Comparison of ENCODE assay signal across 11 mouse cellular contexts in genomic region chr13:104822411-104822838, GRCm38 (mm10). TPM values are rescaled to one million over a fixed set of nuclear protein-coding genes. Genes with fewer than 3 reads are reported as not detected.
DNase-seq lines count a peak whose midpoint lies in the region; ATAC-seq and TF ChIP-seq lines count a peak whose summit lies in the region.
"Had no signal": no experiment of that assay in that cellular context is flagged by ENCODE, and none has a peak within 500 bp of the region (broad histone marks: within the 10 kb centered on the region; RNA-seq: fewer than 3 reads in every experiment).

No protein-coding gene starts in this region.

- peak overlapping the region; percentile 17; the same call in 1 of the 2 replicates for H3K27ac ChIP-seq in kidney, embryonic 14.5 days (ENCODE audit: low read depth, low read length)
- peak overlapping the region; percentile 8; the same call in 1 of the 2 replicates for H3K27ac ChIP-seq in bone marrow macrophage, adult 2 months (ENCODE audit: insufficient read depth, low read depth, low read length)
- peak overlapping the region; percentile 59; the same call in 1 of the 2 replicates for H3K27ac ChIP-seq in hindbrain, embryonic 10.5 days
- H3K27ac ChIP-seq in midbrain, embryonic 13.5 days, result no peak overlapping the region

- TF ChIP-seq CTCF in bone marrow macrophage, adult 2 months (IDR thresholded peaks at IDR 0.05; ENCODE audit: low read depth, low read length), result no peak

- peaks cover 17% of the 10 kb centered on the region for H3K4me1 ChIP-seq in kidney, embryonic 14.5 days (ENCODE audit: control insufficient read depth, insufficient read depth, low read length)
- H3K4me1 ChIP-seq in bone marrow macrophage, adult 2 months (ENCODE audit: control insufficient read depth, insufficient read depth, low read length), result peaks cover 17% of the 10 kb centered on the region
- peaks cover 24% of the 10 kb centered on the region for H3K4me1 ChIP-seq in hindbrain, embryonic 10.5 days (replicated peaks)
- peaks cover 18% of the 10 kb centered on the region for H3K4me1 ChIP-seq in midbrain, embryonic 13.5 days (replicated peaks)

- TF ChIP-seq POLR2A in bone marrow macrophage, adult 2 months (IDR thresholded peaks at IDR 0.05; ENCODE audit: borderline replicate concordance, low read depth, low read length), result no peak

- H3K27me3 ChIP-seq in kidney, embryonic 14.5 days (ENCODE audit: control insufficient read depth, insufficient read depth, low read length), result no peaks in the 10 kb centered on the region
- no peaks in the 10 kb centered on the region for H3K27me3 ChIP-seq in hindbrain, embryonic 10.5 days (ENCODE audit: insufficient read depth, poor library complexity, severe bottlenecking)
- no peaks in the 10 kb centered on the region for H3K27me3 ChIP-seq in midbrain, embryonic 13.5 days

- no peak overlapping the region for H3K9ac ChIP-seq in kidney, embryonic 14.5 days (ENCODE audit: low read depth, low read length)
- H3K9ac ChIP-seq in midbrain, embryonic 13.5 days (replicated peaks), result no peak overlapping the region

- intact Hi-C loops in gastrocnemius, postnatal 36 days (cut with DNase I), result no loop called here

- H3K36me3 ChIP-seq in kidney, embryonic 14.5 days (ENCODE audit: control insufficient read depth, insufficient read depth, low read length), result peaks cover 12% of the 10 kb centered on the region; the same call in 1 of the 2 replicates
- peaks cover 15% of the 10 kb centered on the region for H3K36me3 ChIP-seq in hindbrain, embryonic 10.5 days
- H3K36me3 ChIP-seq in midbrain, embryonic 13.5 days, result peaks cover 6% of the 10 kb centered on the region

- ATAC-seq in kidney, embryonic 14.5 days (ENCODE audit: low FRiP score, low TSS enrichment), result peak; percentile 75; the same call in 1 of the 2 replicates
- ATAC-seq in midbrain, embryonic 13.5 days, result peak; percentile 70

- peak overlapping the region; percentile 8; the same call in 1 of the 2 replicates for H3K4me2 ChIP-seq in kidney, embryonic 14.5 days (replicated peaks; ENCODE audit: low read depth, low read length)
- H3K4me2 ChIP-seq in midbrain, embryonic 13.5 days (replicated peaks), result no peak overlapping the region

- WGBS in kidney, embryonic 14.5 days, result 17% methylated on average over 8 of the region's 8 CpGs
- WGBS in hindbrain, embryonic 10.5 days, result 32% methylated on average over 8 of the region's 8 CpGs
- 33% methylated on average over 8 of the region's 8 CpGs for WGBS in midbrain, embryonic 13.5 days

- H3K9me3 ChIP-seq in kidney, embryonic 14.5 days (ENCODE audit: control insufficient read depth, low read length), result no peaks in the 10 kb centered on the region
- H3K9me3 ChIP-seq in hindbrain, embryonic 10.5 days, result peaks cover 4% of the 10 kb centered on the region; the same call in 1 of the 2 replicates
- H3K9me3 ChIP-seq in midbrain, embryonic 13.5 days, result no peaks in the 10 kb centered on the region

- no peak overlapping the region for H3K4me3 ChIP-seq in kidney, embryonic 14.5 days (ENCODE audit: low read length)
- no peak overlapping the region for H3K4me3 ChIP-seq in bone marrow macrophage, adult 2 months (ENCODE audit: insufficient read depth, low read length)
- H3K4me3 ChIP-seq in hindbrain, embryonic 10.5 days, result peak overlapping the region; percentile 24; the same call in 1 of the 2 replicates
- H3K4me3 ChIP-seq in midbrain, embryonic 13.5 days (replicated peaks), result no peak overlapping the region

- no peak for DNase-seq in kidney, adult 8-10 months
- peak; percentile 42 for DNase-seq in hindbrain, embryonic 10.5 days (ENCODE audit: low spot score)
- no peak for DNase-seq in urinary bladder, postnatal 36 days (ENCODE audit: low spot score in 2 of 2)
- no peak for DNase-seq in gastrocnemius, postnatal 36 days
- DNase-seq in layer of hippocampus, postnatal 25 days (ENCODE audit: extremely low spot score in 1 of 2, low spot score in 1 of 2), result no peak
- DNase-seq: lung, postnatal 14 days had no signal

RNA-seq across cellular contexts. Expression of gene Cwc27, which starts 5.5 kb away (rescaled TPM):
- 35.3 and 37.2 TPM in 2 replicates for polyA plus RNA-seq in kidney, embryonic 14.5 days (2014; fragmentation: Nextera tagmentation; extraction: Ambion mirVana)
- 15.6 and 15.9 TPM in 2 replicates for polyA plus RNA-seq in bone marrow macrophage, adult 2 months (2012; ENCODE audit: insufficient read depth, insufficient read length, missing spikeins)
- 27.9 and 29.1 TPM in 2 replicates for polyA plus RNA-seq in hindbrain, embryonic 10.5 days (2016; fragmentation: Nextera tagmentation; extraction: Ambion mirVana)
- polyA plus RNA-seq in midbrain, embryonic 13.5 days (2015; fragmentation: Nextera tagmentation; extraction: Ambion mirVana), result 26.4 and 37.2 TPM in 2 replicates
- total RNA-seq in gastrocnemius, postnatal 36 days (2021), result 10 to 100 TPM; 10.4 to 11.6 TPM
- total RNA-seq in layer of hippocampus, postnatal 25 days (2021), result 10 to 100 TPM; 16.9 to 19.8 TPM

RNA-seq across cellular contexts. Expression of gene Srek1ip1, which starts 30.1 kb away (rescaled TPM):
- polyA plus RNA-seq in kidney, embryonic 14.5 days (2014; fragmentation: Nextera tagmentation; extraction: Ambion mirVana), result 29.0 and 32.1 TPM in 2 replicates
- 30.0 and 33.6 TPM in 2 replicates for polyA plus RNA-seq in bone marrow macrophage, adult 2 months (2012; ENCODE audit: insufficient read depth, insufficient read length, missing spikeins)
- polyA plus RNA-seq in hindbrain, embryonic 10.5 days (2016; fragmentation: Nextera tagmentation; extraction: Ambion mirVana), result 14.2 and 21.5 TPM in 2 replicates
- 22.6 and 22.7 TPM in 2 replicates for polyA plus RNA-seq in midbrain, embryonic 13.5 days (2015; fragmentation: Nextera tagmentation; extraction: Ambion mirVana)
- total RNA-seq in gastrocnemius, postnatal 36 days (2021), result 10 to 100 TPM in 1 of 2 experiments, 1 to 10 TPM in 1; 9.7 to 10.5 TPM
- total RNA-seq in layer of hippocampus, postnatal 25 days (2021), result 10 to 100 TPM; 18.0 to 18.9 TPM

RNA-seq across cellular contexts. Expression of gene Shisal2b, which starts 41.3 kb away (rescaled TPM):
- polyA plus RNA-seq in kidney, embryonic 14.5 days (2014; fragmentation: Nextera tagmentation; extraction: Ambion mirVana), result 0.87 and 2.4 TPM in 2 replicates
- polyA plus RNA-seq in bone marrow macrophage, adult 2 months (2012; ENCODE audit: insufficient read depth, insufficient read length, missing spikeins), result not detected in 2 replicates
- 0.34 TPM in 1 of 2 replicates, not detected in the other for polyA plus RNA-seq in hindbrain, embryonic 10.5 days (2016; fragmentation: Nextera tagmentation; extraction: Ambion mirVana)
- 0.71 and 1.0 TPM in 2 replicates for polyA plus RNA-seq in midbrain, embryonic 13.5 days (2015; fragmentation: Nextera tagmentation; extraction: Ambion mirVana)
- total RNA-seq in gastrocnemius, postnatal 36 days (2021), result not detected
- total RNA-seq in layer of hippocampus, postnatal 25 days (2021), result under 1 TPM; 0.28 to 0.37 TPM
- polyA plus RNA-seq: gonadal fat pad, adult 2 months; spleen, adult 2 months had no signal
